Mouse (Mus musculus) G1E (cell line): ENCODE data around the gene Agmat. TPM values are rescaled to one million over a fixed set of nuclear protein-coding genes. Genes with fewer than 3 reads are reported as not detected.
A peak's percentile ranks its signal among the peaks of the same experiment; 100 is the strongest.

Experiments
- ATAC-seq: 2 replicates; pipeline ENCODE4 v1.8.0; 2016; ENCODE audit warnings: mild to moderate bottlenecking; ENCODE audit not compliant: insufficient number of reproducible peaks, poor library complexity, low FRiP score, severe bottlenecking; ENCODE audit errors: extremely low read depth
- DNase-seq: peaks from one replicate; pipeline ENCODE4 v3.0.0; 2012; ENCODE audit warnings: low spot score
- H3K27me3 ChIP-seq: 2 replicates; pipeline ENCODE4 v1.6.1; 2012; ENCODE audit warnings: mild to moderate bottlenecking, low read length, inconsistent platforms; ENCODE audit not compliant: insufficient read depth
- H3K36me3 ChIP-seq: replicated peaks from 2 replicates; pipeline ENCODE3; 2012; ENCODE audit warnings: mild to moderate bottlenecking, inconsistent platforms
- H3K4me1 ChIP-seq: 2 replicates; pipeline ENCODE4 v1.6.1; 2012; ENCODE audit warnings: low read depth, low read length, inconsistent platforms, mixed read lengths; ENCODE audit not compliant: insufficient read depth
- H3K4me3 ChIP-seq: 2 replicates; pipeline ENCODE4 v1.5.1; 2012; ENCODE audit warnings: low read depth, mild to moderate bottlenecking, inconsistent platforms, low read length, moderate library complexity, mixed read lengths
- H3K9me3 ChIP-seq: replicated peaks from 2 replicates; pipeline ENCODE4 v1.6.1; 2012; ENCODE audit warnings: inconsistent platforms
- CTCF ChIP-seq: IDR thresholded peaks from 2 replicates; pipeline ENCODE4 v1.5.1; 2012; ENCODE audit warnings: low read depth, low read length, inconsistent platforms, mixed read lengths
- GATA1 ChIP-seq: IDR thresholded peaks from 2 replicates; pipeline ENCODE4 v1.6.1; 2012; ENCODE audit warnings: borderline replicate concordance, low read length, inconsistent platforms, mixed read lengths
- GATA2 ChIP-seq: IDR thresholded peaks from 2 replicates; pipeline ENCODE4 v1.6.1; 2012; ENCODE audit warnings: low read depth, low read length, inconsistent platforms, borderline replicate concordance
- POLR2AphosphoS5 ChIP-seq: IDR thresholded peaks from 2 replicates; pipeline ENCODE4 v1.6.1; 2012; ENCODE audit warnings: low read depth, low read length, inconsistent platforms; ENCODE audit not compliant: insufficient replicate concordance
- TAL1 ChIP-seq: conservative IDR thresholded peaks from 2 replicates; pipeline ENCODE4 v1.6.1; 2012; ENCODE audit warnings: low read depth, low read length, inconsistent platforms, mixed read lengths
- polyA plus RNA-seq: library from polyadenylated mRNA; stranded (reverse); fragments of >175 nt; gene quantifications from 2 replicates; pipeline ENCODE4 v1.2.3, GENCODE M21; 2012
- total RNA-seq, 2 experiments: library from RNA; stranded (forward) in 1 of 2; stranded (reverse) in 1 of 2; fragments of 200-1000 nt in 1 of 2; fragments of >200 nt in 1 of 2; fragmentation: Nextera tagmentation in 1 of 2; gene quantifications; 2 replicates each; pipeline ENCODE4 v1.2.3; 2014 to 2017

Agmat gene
- total and polyA plus RNA-seq, 3 experiments, result 0.05 TPM; not detected in 2

DNA sequence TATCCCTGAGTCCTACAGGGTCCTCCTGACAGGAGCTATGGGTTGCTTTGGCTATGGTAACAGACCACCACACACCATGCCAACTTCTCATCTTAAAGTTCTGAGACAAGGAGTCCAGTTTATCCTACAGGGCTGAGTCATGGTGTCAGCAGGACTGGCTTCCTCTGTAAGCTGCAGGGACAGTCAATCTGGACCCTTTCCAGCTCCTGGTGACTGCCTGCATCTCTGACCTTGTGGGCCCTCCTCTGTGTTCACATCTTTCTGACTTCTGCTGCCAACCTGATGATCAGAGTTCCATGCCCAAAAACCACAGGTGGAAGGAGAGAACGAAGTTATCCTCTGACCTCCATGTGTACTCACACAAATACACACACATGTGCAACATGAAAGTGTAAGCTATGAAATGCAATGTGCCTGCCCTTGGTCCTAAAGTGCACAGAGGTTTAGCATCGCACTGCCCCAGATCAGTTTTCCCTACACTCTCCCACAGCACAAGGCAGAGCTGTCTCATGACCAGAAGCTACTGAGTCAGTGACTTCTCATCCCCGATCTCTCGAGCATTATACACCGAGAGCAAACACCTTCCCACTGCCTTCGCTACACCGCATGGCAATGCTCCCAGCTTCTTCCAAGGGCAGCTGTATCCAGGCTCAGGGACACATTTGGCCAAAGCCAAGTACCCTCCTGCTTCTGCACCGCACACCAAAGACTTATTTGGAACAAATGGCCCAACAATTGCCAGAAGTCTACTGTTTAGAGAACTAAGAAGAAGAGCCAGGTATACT, 34.9 kb downstream of the Agmat start:
- Histone ChIP-seq H3K4me1 (peaks cover 7% of the 10 kb centered on the region), H3K27me3 (no peaks in the 10 kb centered on the region), H3K9me3 (no peaks in the 10 kb centered on the region), H3K36me3 (peaks cover 98% of the 10 kb centered on the region), H3K4me3 (no peak overlapping the region)
- DNase-seq (no peak), ATAC-seq (no peak)
- no peak for TF ChIP-seq POLR2AphosphoS5
- TF ChIP-seq CTCF, result no peak
- no peak for TF ChIP-seq TAL1
- TF ChIP-seq GATA1, result no peak
- TF ChIP-seq GATA2, result no peak

- DNase-seq (no peak), ATAC-seq (no peak)
- TF ChIP-seq CTCF, result no peak
- no peak for TF ChIP-seq GATA2
- no peak for TF ChIP-seq TAL1
- TF ChIP-seq POLR2AphosphoS5, result no peak
- no peaks in the 10 kb centered on the region for H3K9me3 ChIP-seq
- H3K4me3 ChIP-seq, result no peak overlapping the region
- peaks cover 16% of the 10 kb centered on the region for H3K4me1 ChIP-seq
- no peaks in the 10 kb centered on the region for H3K27me3 ChIP-seq
- H3K36me3 ChIP-seq, result peaks cover 91% of the 10 kb centered on the region
Observed at GRCm38 (mm10) chr4:141784835-141785234, 38.4 kb downstream of the Agmat start.

- Histone ChIP-seq H3K4me3 (no peak overlapping the region), H3K27me3 (no peaks in the 10 kb centered on the region), H3K36me3 (peaks cover 78% of the 10 kb centered on the region), H3K9me3 (no peaks in the 10 kb centered on the region), H3K4me1 (peaks cover 22% of the 10 kb centered on the region)
- no peak for DNase-seq
- no peak for ATAC-seq
- TF ChIP-seq GATA2 (no peak), TAL1 (no peak), GATA1 (no peak), CTCF (no peak), POLR2AphosphoS5 (no peak)
Observed at GRCm38 (mm10) chr4:141786141-141786540, 39.7 kb downstream of the Agmat start.

DNA sequence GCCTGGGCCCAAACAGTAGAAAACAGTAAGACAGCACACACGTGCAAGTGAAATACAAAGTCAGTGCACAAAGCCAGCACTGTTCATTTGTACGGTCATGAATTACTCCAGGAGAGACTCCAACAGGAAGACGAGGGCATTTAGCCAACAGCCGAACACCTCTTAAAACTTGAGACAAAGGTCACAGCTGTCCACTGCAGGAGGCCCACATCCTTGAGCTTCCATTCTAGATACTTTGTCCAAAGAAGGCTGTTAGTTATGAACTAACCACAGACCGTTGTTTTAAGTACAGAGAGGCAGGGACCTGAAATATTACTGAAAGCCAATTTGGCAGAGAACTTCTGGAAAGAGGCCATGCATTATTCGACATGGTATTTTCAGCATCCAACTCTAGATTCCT, 40.6 kb downstream of the Agmat start:
- DNase-seq, result no peak
- Histone ChIP-seq H3K36me3 (peaks cover 69% of the 10 kb centered on the region), H3K4me3 (no peak overlapping the region), H3K27me3 (no peaks in the 10 kb centered on the region), H3K9me3 (no peaks in the 10 kb centered on the region), H3K4me1 (peaks cover 30% of the 10 kb centered on the region)
- no peak for ATAC-seq
- no peak for TF ChIP-seq POLR2AphosphoS5
- TF ChIP-seq GATA1, result no peak
- no peak for TF ChIP-seq GATA2
- TF ChIP-seq TAL1, result no peak
- TF ChIP-seq CTCF, result no peak

DNA sequence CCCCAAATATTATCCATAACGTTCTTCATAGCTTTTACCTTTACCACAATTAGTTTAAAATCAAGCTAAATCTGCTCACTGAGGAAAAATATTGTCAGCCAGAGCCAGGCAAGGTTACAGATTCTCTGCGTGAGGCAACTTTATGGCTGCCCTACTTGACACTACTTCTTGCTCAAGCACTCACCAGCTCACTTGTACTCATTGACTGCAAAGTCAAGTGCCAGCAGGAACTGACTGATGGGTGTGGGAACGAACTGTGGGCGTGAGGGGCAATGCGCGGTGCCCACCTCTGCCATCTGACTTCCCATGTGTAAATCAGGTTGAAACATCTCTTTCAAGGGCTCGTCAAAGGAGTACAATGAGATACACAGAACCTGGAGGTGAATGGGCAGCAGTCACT, 41.0 kb downstream of the Agmat start:
- peaks cover 34% of the 10 kb centered on the region for H3K4me1 ChIP-seq
- H3K27me3 ChIP-seq, result no peaks in the 10 kb centered on the region
- DNase-seq, result no peak
- no peak for ATAC-seq
- H3K36me3 ChIP-seq, result peaks cover 64% of the 10 kb centered on the region
- H3K4me3 ChIP-seq, result no peak overlapping the region
- no peaks in the 10 kb centered on the region for H3K9me3 ChIP-seq
- TF ChIP-seq CTCF, result no peak
- no peak for TF ChIP-seq TAL1
- TF ChIP-seq GATA2, result no peak
- TF ChIP-seq GATA1, result no peak
- no peak for TF ChIP-seq POLR2AphosphoS5

DNA sequence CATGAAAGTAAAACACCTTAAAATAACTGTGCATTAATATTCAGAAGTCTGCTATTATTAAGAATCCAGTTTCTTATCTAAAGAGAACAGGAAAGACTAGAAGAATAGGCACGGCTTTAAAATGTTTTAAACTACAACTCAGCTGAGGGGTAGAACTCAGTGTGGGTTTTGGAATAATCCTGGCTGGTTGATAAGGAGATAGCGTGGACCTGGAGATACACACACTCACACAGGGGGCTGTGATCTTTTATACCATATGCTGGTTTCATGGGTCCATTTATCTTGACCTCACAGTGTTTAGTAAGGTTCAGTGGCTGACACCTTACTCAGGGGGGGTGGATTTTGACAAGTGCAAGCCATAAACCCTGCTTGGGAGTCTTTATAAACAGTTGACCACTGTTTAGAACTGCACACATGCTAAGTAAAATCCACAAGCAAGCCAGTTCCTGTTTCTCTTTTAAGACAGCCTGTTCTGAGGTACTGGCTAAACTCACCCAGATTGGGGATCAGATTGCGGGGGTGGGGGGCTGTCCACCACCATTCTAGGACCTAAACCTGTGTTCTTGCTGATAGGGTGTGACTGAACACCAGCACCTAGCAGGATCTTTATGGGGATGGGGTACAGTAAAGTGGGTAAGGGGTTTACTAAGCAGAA, 43.2 kb downstream of the Agmat start:
- H3K9me3 ChIP-seq, result no peaks in the 10 kb centered on the region
- peak; percentile 37; the same call in 1 of the 2 replicates for TF ChIP-seq TAL1
- TF ChIP-seq GATA1, result no peak
- peak overlapping the region; percentile 88 for H3K4me3 ChIP-seq
- DNase-seq (no peak), ATAC-seq (0 out of 2 replicates have a peak, but pooled peaks have one; percentile 1)
- H3K36me3 ChIP-seq, result peaks cover 42% of the 10 kb centered on the region
- peaks cover 42% of the 10 kb centered on the region for H3K4me1 ChIP-seq
- no peaks in the 10 kb centered on the region for H3K27me3 ChIP-seq
